Mouse (Mus musculus) neural tube, embryonic 14.5 days (tissue): ENCODE measurements around the gene Src. TPM values are rescaled to one million over a fixed set of nuclear protein-coding genes. Genes with fewer than 3 reads are reported as not detected.
A peak's percentile ranks its signal among the peaks of the same experiment; 100 is the strongest.

Source experiments
- ATAC-seq: fragments of 200-750 bp; cut with Nextera tagmentation; 2 replicates; pipeline ENCODE4 v1.8.0; 2017; ENCODE audit warnings: low read depth, mild to moderate bottlenecking, moderate TSS enrichment, moderate library complexity
- H3K27ac ChIP-seq: fragments of 300-500 bp; sonication (generic); 2 replicates; pipeline ENCODE4 v1.5.1; 2014; ENCODE audit warnings: low read depth, mild to moderate bottlenecking, control low read depth, low read length, moderate library complexity, mixed read lengths
- H3K27me3 ChIP-seq: fragments of 300-500 bp; sonication (generic); 2 replicates; pipeline ENCODE4 v1.6.1; 2014; ENCODE audit warnings: low read length; ENCODE audit not compliant: control insufficient read depth, insufficient read depth
- H3K36me3 ChIP-seq: fragments of 300-500 bp; sonication (generic); 2 replicates; pipeline ENCODE4 v1.6.1; 2014; ENCODE audit warnings: low read length, mixed read lengths; ENCODE audit not compliant: control insufficient read depth, insufficient read depth
- H3K4me1 ChIP-seq: fragments of 300-500 bp; sonication (generic); 2 replicates; pipeline ENCODE4 v1.6.1; 2014; ENCODE audit warnings: low read length; ENCODE audit not compliant: control insufficient read depth, insufficient read depth
- H3K4me2 ChIP-seq: fragments of 300-500 bp; sonication (generic); 2 replicates; pipeline ENCODE4 v1.6.1; 2014; ENCODE audit warnings: mild to moderate bottlenecking, low read depth, low read length, control low read depth
- H3K4me3 ChIP-seq: fragments of 300-500 bp; sonication (generic); 2 replicates; pipeline ENCODE4 v1.5.1; 2014; ENCODE audit warnings: low read depth, low read length, control low read depth, mixed read lengths
- H3K9ac ChIP-seq: fragments of 300-500 bp; sonication (generic); replicated peaks from 2 replicates; pipeline ENCODE4 v1.6.1; 2014; ENCODE audit warnings: low read depth, mild to moderate bottlenecking, control low read depth, low read length, mixed read lengths
- H3K9me3 ChIP-seq: fragments of 300-500 bp; sonication (generic); 2 replicates; pipeline ENCODE4 v1.6.1; 2016; ENCODE audit warnings: low read length; ENCODE audit not compliant: control insufficient read depth
- WGBS: fragments of 180-500 bp; shearing (Covaris S2); extraction: QIAGEN DNeasy Blood & Tissue Kit; methylation state at CpG from one replicate; pipeline ENCODE4 v1.1.7; 2014; 5-methylcytosine and 5-hydroxymethylcytosine counted together
- polyA plus RNA-seq: library from polyadenylated mRNA; unstranded; fragments of >200 nt; fragmentation: Nextera tagmentation; extraction: Ambion mirVana; gene quantifications from 2 replicates; pipeline ENCODE4 v1.2.1, GENCODE M21; 2014

Src gene
- polyA plus RNA-seq, 1 experiment from 2014 or later: 23.9 TPM

DNA sequence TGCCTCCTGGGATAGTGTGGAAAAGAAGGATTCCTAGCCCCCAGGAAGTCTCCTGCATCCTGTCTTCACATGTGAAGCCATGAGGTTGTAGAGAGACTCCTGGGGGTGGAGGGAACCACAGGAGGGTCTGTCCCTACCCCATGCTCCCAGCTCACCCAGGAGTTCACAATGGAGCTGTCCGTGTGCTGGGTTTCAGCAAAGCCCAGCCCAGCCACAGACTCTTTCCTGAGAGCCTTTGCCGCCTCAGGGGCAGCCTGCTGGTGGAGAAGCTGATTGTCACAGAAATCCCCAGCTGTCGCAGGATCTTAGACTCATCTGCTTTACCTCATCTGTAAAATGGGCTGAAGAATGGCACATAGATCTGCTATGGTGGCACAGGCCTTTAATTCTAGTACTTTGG lies 18.9 kb downstream of the Src start:
- Histone ChIP-seq H3K4me3 (no peak overlapping the region), H3K36me3 (peaks cover 12% of the 10 kb centered on the region), H3K4me1 (peaks cover 25% of the 10 kb centered on the region), H3K9ac (no peak overlapping the region), H3K4me2 (no peak overlapping the region), H3K27me3 (no peaks in the 10 kb centered on the region), H3K9me3 (no peaks in the 10 kb centered on the region), H3K27ac (no peak overlapping the region)
- ATAC-seq: no peak
- WGBS: 93% methylated on average over 3 of the region's 3 CpGs

DNA sequence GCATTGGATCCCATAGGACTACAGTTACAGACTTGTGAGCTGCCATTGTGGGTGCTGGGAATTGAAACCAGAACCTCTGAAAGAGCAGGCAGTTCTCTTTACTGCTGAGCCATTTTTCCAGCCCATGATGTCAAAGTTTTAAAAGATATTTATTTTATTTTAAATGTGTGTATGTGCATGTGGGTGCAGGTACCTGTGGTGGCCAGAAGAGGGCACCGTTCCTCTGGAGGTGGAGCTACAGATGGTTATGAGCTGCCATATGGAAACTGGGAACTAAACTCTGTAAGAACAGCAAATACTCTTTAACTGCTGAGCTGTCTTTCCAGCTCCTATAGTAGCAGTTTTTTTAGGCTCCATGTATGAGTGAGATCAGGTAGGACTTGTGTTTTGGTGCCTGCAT lies 23.1 kb downstream of the Src start:
- Histone ChIP-seq H3K4me3 (no peak overlapping the region), H3K4me2 (no peak overlapping the region), H3K4me1 (no peaks in the 10 kb centered on the region), H3K27me3 (no peaks in the 10 kb centered on the region), H3K9ac (no peak overlapping the region), H3K27ac (no peak overlapping the region), H3K36me3 (peaks cover 12% of the 10 kb centered on the region), H3K9me3 (no peaks in the 10 kb centered on the region)
- no peak for ATAC-seq
- 100% methylated on average over 1 of the region's 1 CpGs for WGBS

DNA sequence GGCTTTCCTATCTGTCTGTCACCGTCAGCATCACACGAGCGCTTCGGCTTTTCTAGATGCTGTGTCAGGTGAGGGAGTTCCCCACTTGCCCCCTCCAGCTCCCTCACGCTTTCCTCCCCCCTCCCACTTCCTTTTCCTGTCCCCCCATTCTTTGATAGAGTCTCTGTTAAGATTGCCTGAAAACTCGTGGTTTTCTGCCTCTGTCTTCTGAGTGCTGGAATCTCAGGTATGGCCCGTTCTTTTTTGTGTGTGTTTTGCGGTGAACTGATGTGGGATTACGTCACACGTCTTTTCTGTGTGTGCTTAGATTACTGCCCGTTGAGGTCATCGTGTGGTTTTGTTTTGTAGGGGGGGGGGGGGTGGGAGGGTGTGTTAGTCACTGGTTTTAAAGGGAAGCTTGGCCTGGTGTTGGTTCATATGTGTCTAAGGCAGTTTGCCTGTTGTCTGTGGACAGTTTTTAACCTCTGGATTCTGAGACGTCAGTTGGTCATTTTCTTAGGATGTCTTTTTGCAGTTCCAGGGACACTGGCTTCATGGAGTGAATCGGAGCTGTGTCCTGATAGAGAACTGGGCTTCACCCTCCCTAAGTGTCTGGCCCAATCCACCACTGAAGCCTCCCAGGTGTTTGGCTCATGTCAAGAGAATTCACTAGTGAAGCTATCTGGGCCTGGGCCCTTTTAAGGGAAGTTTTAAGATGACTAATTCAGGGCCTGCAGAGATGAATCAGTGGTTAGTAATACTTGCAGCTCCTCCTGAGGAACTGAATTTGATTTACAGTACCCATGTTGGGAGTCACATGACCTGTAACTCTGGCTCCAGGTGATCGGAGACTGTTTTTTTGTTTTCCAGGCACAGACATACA lies 29.3 kb downstream of the Src start:
- no peaks in the 10 kb centered on the region for H3K27me3 ChIP-seq
- 92% methylated on average over 15 of the region's 15 CpGs for WGBS
- H3K9me3 ChIP-seq: no peaks in the 10 kb centered on the region
- peaks cover 8% of the 10 kb centered on the region; the same call in 1 of the 2 replicates for H3K36me3 ChIP-seq
- no peak overlapping the region for H3K4me2 ChIP-seq
- no peak for ATAC-seq
- no peaks in the 10 kb centered on the region for H3K4me1 ChIP-seq
- no peak overlapping the region for H3K27ac ChIP-seq
- H3K4me3 ChIP-seq: no peak overlapping the region
- no peak overlapping the region for H3K9ac ChIP-seq

DNA sequence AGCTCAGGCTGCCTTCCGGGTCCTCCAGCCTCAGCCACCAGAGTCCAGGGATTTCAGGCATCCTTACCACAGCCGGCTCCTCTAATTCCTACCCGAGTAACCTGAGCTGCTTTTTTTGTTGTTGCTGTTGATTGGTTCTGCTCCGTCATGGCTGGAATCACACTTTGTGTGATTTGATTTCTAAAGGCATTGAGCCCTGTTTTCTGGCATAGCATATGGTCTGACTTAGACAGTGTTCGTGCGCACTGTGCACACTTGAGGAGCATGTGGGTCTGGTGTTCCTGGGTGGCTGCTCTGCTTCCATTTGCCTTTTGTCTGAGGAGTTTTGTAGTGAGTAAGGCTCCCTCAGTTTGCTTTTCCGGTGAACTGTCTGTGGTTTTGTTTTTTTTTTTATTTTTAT lies 30.1 kb downstream of the Src start:
- Histone ChIP-seq H3K27ac (no peak overlapping the region), H3K36me3 (peaks cover 8% of the 10 kb centered on the region; the same call in 1 of the 2 replicates), H3K9ac (no peak overlapping the region), H3K4me1 (no peaks in the 10 kb centered on the region), H3K9me3 (no peaks in the 10 kb centered on the region), H3K4me2 (no peak overlapping the region), H3K4me3 (no peak overlapping the region), H3K27me3 (no peaks in the 10 kb centered on the region)
- 68% methylated on average over 7 of the region's 7 CpGs for WGBS
- no peak for ATAC-seq

DNA sequence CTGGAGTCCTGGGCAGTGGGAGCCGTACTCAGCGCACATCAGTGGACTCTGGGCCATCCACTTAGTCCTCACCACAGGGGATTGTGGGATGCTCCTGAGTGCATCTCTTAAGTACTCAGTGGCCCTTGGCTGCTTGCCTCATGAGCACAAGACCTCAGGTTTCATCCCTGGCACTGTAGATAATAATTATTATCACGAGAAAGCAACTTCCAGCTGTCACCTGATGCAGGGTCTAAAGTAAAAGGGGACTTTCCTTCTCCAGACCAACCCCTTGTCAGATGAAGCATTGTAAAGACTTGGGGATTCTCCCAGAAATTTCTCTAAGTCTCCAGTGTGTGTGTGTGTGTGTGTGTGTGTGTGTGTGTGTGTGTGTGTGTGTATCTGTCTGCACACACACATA lies 32.7 kb downstream of the Src start:
- H3K36me3 ChIP-seq: peaks cover 8% of the 10 kb centered on the region; the same call in 1 of the 2 replicates

DNA sequence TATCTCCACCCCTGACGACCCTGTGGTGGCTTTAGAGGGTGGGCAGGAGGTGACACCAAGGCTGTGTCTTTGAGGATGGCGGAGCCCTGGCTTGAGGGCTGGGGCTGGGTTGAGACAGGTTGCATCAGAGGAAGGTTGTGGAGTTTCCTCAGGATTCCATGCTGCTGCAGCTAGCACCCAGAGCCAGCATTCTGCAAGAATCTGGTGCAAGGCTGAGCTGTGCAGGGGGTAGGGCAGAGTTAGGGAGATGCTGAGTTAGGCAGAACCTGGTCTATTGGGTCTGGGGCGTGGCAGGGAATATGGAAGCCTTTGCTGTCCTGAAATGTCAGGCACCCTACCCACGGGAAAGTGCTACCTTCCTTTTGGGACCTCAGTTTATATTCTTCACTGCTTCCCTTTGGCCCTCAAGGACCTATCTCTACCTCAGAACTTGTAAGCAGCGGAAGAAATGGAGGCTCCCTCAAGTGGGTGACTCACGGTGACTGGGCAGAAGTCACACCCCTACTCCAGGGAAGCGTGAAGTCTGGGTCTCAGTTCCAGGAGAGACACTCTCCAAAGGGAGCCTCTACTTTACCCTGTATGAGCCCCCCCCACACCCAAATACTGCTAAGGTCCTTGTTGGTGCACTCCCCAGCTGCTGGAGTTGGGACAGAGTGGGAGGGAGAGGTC lies 33.3 kb downstream of the Src start:
- Histone ChIP-seq H3K4me2 (no peak overlapping the region), H3K36me3 (peaks cover 8% of the 10 kb centered on the region; the same call in 1 of the 2 replicates), H3K27me3 (no peaks in the 10 kb centered on the region), H3K9ac (no peak overlapping the region), H3K4me3 (no peak overlapping the region), H3K9me3 (no peaks in the 10 kb centered on the region), H3K27ac (0 out of 2 replicates have a peak overlapping the region, but pooled peaks have one; percentile 16), H3K4me1 (no peaks in the 10 kb centered on the region)
- ATAC-seq: no peak
- WGBS: 90% methylated on average over 7 of the region's 7 CpGs

More for the DNA sequence above, 32.7 kb downstream of the Src start:
- H3K4me1 ChIP-seq: no peaks in the 10 kb centered on the region
- H3K27me3 ChIP-seq: no peaks in the 10 kb centered on the region
- 96% methylated on average over 3 of the region's 3 CpGs for WGBS
- H3K27ac ChIP-seq: no peak overlapping the region
- H3K9me3 ChIP-seq: no peaks in the 10 kb centered on the region
- no peak overlapping the region for H3K4me3 ChIP-seq
- no peak overlapping the region for H3K9ac ChIP-seq
- no peak overlapping the region for H3K4me2 ChIP-seq
- ATAC-seq: no peak

DNA sequence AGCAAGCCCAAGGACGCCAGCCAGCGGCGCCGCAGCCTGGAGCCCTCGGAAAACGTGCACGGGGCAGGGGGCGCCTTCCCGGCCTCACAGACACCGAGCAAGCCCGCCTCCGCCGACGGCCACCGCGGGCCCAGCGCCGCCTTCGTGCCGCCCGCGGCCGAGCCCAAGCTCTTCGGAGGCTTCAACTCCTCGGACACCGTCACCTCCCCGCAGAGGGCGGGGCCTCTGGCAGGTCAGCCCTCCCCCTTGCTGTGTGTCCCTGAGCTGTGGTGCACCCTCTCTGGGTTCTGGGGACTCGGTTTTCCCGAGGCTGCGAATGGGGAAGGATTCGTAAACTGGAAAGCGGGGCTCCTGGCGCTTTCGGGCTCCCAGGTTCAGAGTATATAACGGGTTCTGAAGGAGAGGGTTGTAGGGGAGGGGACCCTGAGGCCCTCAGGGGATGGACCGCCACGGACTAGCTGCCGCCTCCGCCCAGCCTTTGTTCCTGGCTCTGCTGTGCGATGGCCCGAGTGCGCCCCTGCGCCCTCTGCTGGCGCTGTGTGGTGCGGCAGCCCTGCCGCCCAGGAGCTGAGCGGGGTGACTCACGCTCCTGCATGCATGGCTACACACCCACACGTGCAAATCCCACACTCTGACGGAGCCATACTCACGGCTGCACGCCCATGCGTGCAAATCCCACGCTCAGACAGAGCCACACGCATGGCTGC lies 39.0 kb downstream of the Src start:
- Histone ChIP-seq H3K27me3 (no peaks in the 10 kb centered on the region), H3K4me2 (peak overlapping the region; percentile 40), H3K4me3 (peak overlapping the region; percentile 18), H3K36me3 (peaks cover 8% of the 10 kb centered on the region), H3K4me1 (peaks cover 13% of the 10 kb centered on the region; the same call in 1 of the 2 replicates), H3K9me3 (no peaks in the 10 kb centered on the region), H3K27ac (peak overlapping the region; percentile 85), H3K9ac (peak overlapping the region; percentile 54)
- WGBS: under 1% methylated on average over 56 of the region's 56 CpGs
- ATAC-seq: peak; percentile 88

DNA sequence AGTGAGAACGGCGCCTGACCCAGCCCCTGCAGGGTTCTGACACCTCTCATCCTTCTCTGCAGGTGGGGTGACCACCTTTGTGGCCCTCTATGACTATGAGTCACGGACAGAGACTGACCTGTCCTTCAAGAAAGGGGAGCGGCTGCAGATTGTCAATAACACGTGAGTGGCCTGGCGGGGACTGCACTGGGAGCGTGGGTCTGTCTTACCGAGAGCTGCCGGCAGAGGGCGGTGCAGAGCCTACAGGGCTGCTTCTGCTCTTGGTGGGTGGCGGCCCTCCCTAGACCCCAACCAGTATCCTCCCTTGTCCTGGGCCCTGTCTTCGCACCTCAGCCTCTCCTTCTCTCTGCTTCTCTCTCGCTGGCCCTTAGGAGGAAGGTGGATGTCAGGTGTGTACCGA lies 40.2 kb downstream of the Src start:
- Histone ChIP-seq H3K4me1 (peaks cover 25% of the 10 kb centered on the region), H3K27me3 (no peaks in the 10 kb centered on the region), H3K9me3 (no peaks in the 10 kb centered on the region), H3K27ac (no peak overlapping the region; the same call in 1 of the 2 replicates), H3K4me3 (no peak overlapping the region), H3K4me2 (no peak overlapping the region), H3K9ac (0 out of 2 replicates have a peak overlapping the region, but pooled peaks have one; percentile 41), H3K36me3 (peaks cover 13% of the 10 kb centered on the region)
- ATAC-seq: peak; percentile 22; the same call in 1 of the 2 replicates
- 26% methylated on average over 14 of the region's 14 CpGs for WGBS
